Mouse (Mus musculus) A20 (cell line): ENCODE measurements at regions not wholly inside any gene's neighbourhood (a gene's known extent, or its start where the extent isn't known, plus 50 kb on each side); places are given as distances from the start of the nearest gene placed in this dataset.
"Not testable (repeated sequence)": the region's sequence is repeated elsewhere in the genome, so short reads cannot be mapped to it uniquely, and the experiment has no call there.

Experiments
- DNase-seq: peaks from one replicate; pipeline ENCODE4 v3.0.0-alpha.2; 2011; ENCODE audit warnings: low read depth, low spot score

- no peak for DNase-seq
Observed at GRCm38 (mm10) chr9:4234796-4235195, 74.5 kb downstream of the Aasdhppt start.

- not testable (repeated sequence) for DNase-seq
Observed at GRCm38 (mm10) chr9:4214571-4214970, 94.7 kb downstream of the Aasdhppt start.

GRCm38 (mm10) chr9:4209987-4210476, 99.2 kb downstream of the Aasdhppt start:
- peak; percentile 19 for DNase-seq

GRCm38 (mm10) chr9:4192737-4193136, 116.5 kb downstream of the Aasdhppt start:
- DNase-seq = not testable (repeated sequence)

- not testable (repeated sequence) for DNase-seq
Observed at GRCm38 (mm10) chr9:4156011-4156410, 153.3 kb downstream of the Aasdhppt start.

GRCm38 (mm10) chr9:4138829-4139228, 170.4 kb downstream of the Aasdhppt start:
- not testable (repeated sequence) for DNase-seq

- DNase-seq = no peak
Observed at GRCm38 (mm10) chr9:4092518-4092917, 216.8 kb downstream of the Aasdhppt start.

- peak; percentile 18 for DNase-seq
Observed at GRCm38 (mm10) chr9:4082668-4083067, 226.6 kb downstream of the Aasdhppt start.

- no peak for DNase-seq
Observed at GRCm38 (mm10) chr9:4061037-4061436, 248.2 kb downstream of the Aasdhppt start.

- no peak for DNase-seq
Observed at GRCm38 (mm10) chr9:4048749-4049148, 260.5 kb downstream of the Aasdhppt start.

GRCm38 (mm10) chr9:4047654-4048053, 261.6 kb downstream of the Aasdhppt start:
- not testable (repeated sequence) for DNase-seq

GRCm38 (mm10) chr9:4040871-4041665, 268.2 kb downstream of the Aasdhppt start:
- DNase-seq = no peak

- DNase-seq = not testable (repeated sequence)
Observed at GRCm38 (mm10) chr9:4027181-4027580, 282.1 kb downstream of the Aasdhppt start.

- no peak for DNase-seq
Observed at GRCm38 (mm10) chr9:4020093-4020492, 289.2 kb downstream of the Aasdhppt start.

- DNase-seq = no peak
Observed at GRCm38 (mm10) chr9:3996686-3997085, 312.6 kb downstream of the Aasdhppt start.

GRCm38 (mm10) chr9:3988383-3988782, 320.9 kb downstream of the Aasdhppt start:
- DNase-seq = not testable (repeated sequence)

GRCm38 (mm10) chr9:3987971-3988370, 321.3 kb downstream of the Aasdhppt start:
- DNase-seq = not testable (repeated sequence)
